Comparison of ENCODE assay signal across 17 mouse cellular contexts in the genomic region with DNA sequence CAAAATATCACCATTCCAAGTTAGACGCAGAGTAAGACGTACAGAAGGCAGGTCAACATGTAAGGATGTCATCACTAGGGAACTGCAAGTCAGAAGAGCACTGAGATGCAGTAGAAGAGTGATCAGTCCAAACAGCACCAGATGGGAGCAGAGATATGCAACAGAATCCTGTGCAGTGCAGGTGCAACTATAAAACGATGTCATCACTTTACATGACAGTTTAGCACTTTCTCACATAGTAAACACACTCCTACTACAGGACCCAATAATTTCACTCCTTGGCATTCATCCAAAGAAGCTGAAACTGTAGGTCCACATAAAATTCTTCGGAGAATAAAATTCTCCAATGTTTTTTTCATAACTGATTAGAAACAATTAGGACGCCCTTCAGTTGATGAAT.
"Had no signal": no experiment of that assay in that cellular context is flagged by ENCODE, and none has a peak within 500 bp of the region (broad histone marks: within the 10 kb centered on the region; RNA-seq: fewer than 3 reads in every experiment).

No protein-coding gene starts in this region.

- H3K4me2 ChIP-seq: liver, embryonic 15.5 days; lung, embryonic 15.5 days; midbrain, embryonic 12.5 days; midbrain, embryonic 15.5 days; neural tube, embryonic 12.5 days; stomach, embryonic 15.5 days had no signal

- H3K27ac ChIP-seq: liver, embryonic 15.5 days; lung, embryonic 15.5 days; macrophage; midbrain, embryonic 12.5 days; midbrain, embryonic 15.5 days; neural tube, embryonic 12.5 days; stomach, embryonic 15.5 days; stomach, postnatal 0 days had no signal

- H3K36me3 ChIP-seq: liver, embryonic 15.5 days; lung, embryonic 15.5 days; midbrain, embryonic 12.5 days; midbrain, embryonic 15.5 days; neural tube, embryonic 12.5 days; stomach, embryonic 15.5 days had no signal

- H3K9me3 ChIP-seq: lung, embryonic 15.5 days; midbrain, embryonic 15.5 days; stomach, embryonic 15.5 days had no signal

- H3K4me3 ChIP-seq: liver, embryonic 15.5 days; lung, embryonic 15.5 days; megakaryocyte, embryonic 14.5 days; midbrain, embryonic 12.5 days; midbrain, embryonic 15.5 days; neural tube, embryonic 12.5 days; stomach, embryonic 15.5 days had no signal

- ATAC-seq: liver, postnatal 0 days; lung, postnatal 0 days; midbrain, embryonic 15.5 days had no signal

- H3K4me1 ChIP-seq: liver, embryonic 15.5 days; lung, embryonic 15.5 days; megakaryocyte, embryonic 14.5 days; midbrain, embryonic 12.5 days; midbrain, embryonic 15.5 days; neural tube, embryonic 12.5 days; stomach, embryonic 15.5 days had no signal

- DNase-seq: liver, postnatal 0 days; lung, adult 2 months; lung, postnatal 14 days; lung, postnatal 36 days; right cerebral cortex, postnatal 14 days; thymus, postnatal 14 days; thymus, postnatal 36 days had no signal

- H3K27me3 ChIP-seq: liver, embryonic 15.5 days; lung, embryonic 15.5 days; megakaryocyte, embryonic 14.5 days; midbrain, embryonic 12.5 days; midbrain, embryonic 15.5 days; neural tube, embryonic 12.5 days; stomach, embryonic 15.5 days had no signal

- H3K9ac ChIP-seq: liver, embryonic 15.5 days; liver, postnatal 0 days; lung, embryonic 15.5 days; midbrain, embryonic 12.5 days; midbrain, embryonic 15.5 days; neural tube, embryonic 12.5 days; stomach, embryonic 15.5 days had no signal
